Mouse (Mus musculus) 416B (cell line): Measurements from ENCODE around the gene Tbxa2r.

Source experiments
- DNase-seq: peaks from one replicate; pipeline ENCODE4 v3.0.0; 2011; ENCODE audit warnings: low read depth

Gene Tbxa2r

GRCm38 (mm10) chr10:81300352-81300907, 28.1 kb upstream of the Tbxa2r start:
- no peak for DNase-seq

GRCm38 (mm10) chr10:81301321-81301720, 27.2 kb upstream of the Tbxa2r start:
- no peak for DNase-seq

- DNase-seq, result no peak
Measured at GRCm38 (mm10) chr10:81302288-81302687, 26.2 kb upstream of the Tbxa2r start.

- DNase-seq, result no peak
Measured at GRCm38 (mm10) chr10:81302781-81303218, 25.7 kb upstream of the Tbxa2r start.

- DNase-seq, result no peak
Measured at GRCm38 (mm10) chr10:81303258-81303657, 25.3 kb upstream of the Tbxa2r start.

GRCm38 (mm10) chr10:81303761-81304160, 24.8 kb upstream of the Tbxa2r start:
- DNase-seq, result no peak

GRCm38 (mm10) chr10:81304597-81305238, 23.8 kb upstream of the Tbxa2r start:
- DNase-seq, result peak; percentile 68

GRCm38 (mm10) chr10:81305663-81306062, 22.9 kb upstream of the Tbxa2r start:
- no peak for DNase-seq

GRCm38 (mm10) chr10:81306173-81306668, 22.3 kb upstream of the Tbxa2r start:
- DNase-seq, result no peak

- DNase-seq, result no peak
Measured at GRCm38 (mm10) chr10:81306837-81307682, 21.5 kb upstream of the Tbxa2r start.

- no peak for DNase-seq
Measured at GRCm38 (mm10) chr10:81309571-81309970, 19.0 kb upstream of the Tbxa2r start.

- DNase-seq, result no peak
Measured at GRCm38 (mm10) chr10:81313581-81313980, 14.9 kb upstream of the Tbxa2r start.

- DNase-seq, result no peak
Measured at GRCm38 (mm10) chr10:81314201-81314600, 14.3 kb upstream of the Tbxa2r start.

- DNase-seq, result no peak
Measured at GRCm38 (mm10) chr10:81315587-81315986, 12.9 kb upstream of the Tbxa2r start.

- DNase-seq, result peak; percentile 57
Measured at GRCm38 (mm10) chr10:81316338-81317060, 12.0 kb upstream of the Tbxa2r start.

- no peak for DNase-seq
Measured at GRCm38 (mm10) chr10:81317273-81317672, 11.3 kb upstream of the Tbxa2r start.

- DNase-seq, result peak; percentile 59
Measured at GRCm38 (mm10) chr10:81318589-81319329, 9.8 kb upstream of the Tbxa2r start.

- DNase-seq, result peak; percentile 37
Measured at GRCm38 (mm10) chr10:81319330-81319699, 9.2 kb upstream of the Tbxa2r start.

GRCm38 (mm10) chr10:81319741-81320549, 8.6 kb upstream of the Tbxa2r start:
- DNase-seq, result no peak

GRCm38 (mm10) chr10:81320550-81321347, 7.8 kb upstream of the Tbxa2r start, which contains the start of gene Cactin:
Gene Cactin, plus strand, starts transcription at chr10:81321103.
- peak; percentile 100 for DNase-seq
